Mouse (Mus musculus): Measurements from ENCODE around the gene Gm30737. TPM values are rescaled to one million over a fixed set of nuclear protein-coding genes. Genes with fewer than 3 reads are reported as not detected.
"Not testable (repeated sequence)": the region's sequence is repeated elsewhere in the genome, so short reads cannot be mapped to it uniquely, and the experiment has no call there.

The Gm30737 gene
- not detected in 2 replicates for polyA plus RNA-seq (2015; fragmentation: Nextera tagmentation; extraction: Ambion mirVana)

- not testable (repeated sequence) for H3K4me1 ChIP-seq (ENCODE audit: insufficient read depth); H3K9ac ChIP-seq (replicated peaks); DNase-seq; H3K27ac ChIP-seq (ENCODE audit: low read depth); H3K27me3 ChIP-seq (ENCODE audit: insufficient read depth, low read length); H3K4me2 ChIP-seq (ENCODE audit: low read depth, low read length); H3K36me3 ChIP-seq (replicated peaks; ENCODE audit: insufficient read depth, low read length); ATAC-seq; H3K9me3 ChIP-seq (ENCODE audit: low read length); H3K4me3 ChIP-seq (ENCODE audit: low read depth, low read length)
- WGBS (ENCODE audit: insufficient replicate concordance): no CpG with 5 or more reads among the region's 7 CpGs
These were observed at the start of gene Gm30737 for GRCm38 (mm10) chrY:14400410-14400809. Gene Gm30737 (plus strand): TSS chrY:14400710.

Measured in liver, postnatal 0 days (tissue).